Mouse (Mus musculus) ES-E14 (cell line): ENCODE results near the gene Rpl18a. TPM values are rescaled to one million over a fixed set of nuclear protein-coding genes. Genes with fewer than 3 reads are reported as not detected.
A peak's percentile ranks its signal among the peaks of the same experiment; 100 is the strongest.

Source experiments
- DNase-seq: peaks from one replicate; pipeline ENCODE4 v3.0.0-alpha.2; 2013; ENCODE audit warnings: low read depth, low spot score
- H3K27ac ChIP-seq: 2 replicates; pipeline ENCODE4 v1.5.1; 2012; ENCODE audit warnings: low read depth, mild to moderate bottlenecking, low read length, moderate library complexity, mixed read lengths; ENCODE audit not compliant: poor library complexity, insufficient read depth, severe bottlenecking
- H3K36me3 ChIP-seq: 2 replicates; pipeline ENCODE4 v1.6.1; 2012; ENCODE audit warnings: mild to moderate bottlenecking, low read length, moderate library complexity, mixed read lengths; ENCODE audit not compliant: control insufficient read depth, poor library complexity, insufficient read depth, severe bottlenecking
- H3K4me1 ChIP-seq, 2 experiments: fragments of 150-350 bp in 1 of 2; sonication (generic) in 1 of 2; 2 replicates each; pipeline ENCODE4 v1.6.1; 2012; ENCODE audit warnings: low read length in 2 of 2, mild to moderate bottlenecking in 1 of 2, mixed read lengths in 1 of 2; ENCODE audit not compliant: control insufficient read depth in 2 of 2, insufficient read depth in 2 of 2, poor library complexity in 1 of 2
- H3K4me3 ChIP-seq, 2 experiments: fragments of 150-350 bp in 1 of 2; sonication (generic) in 1 of 2; 2 replicates each; pipeline ENCODE4 v1.5.1; 2012; ENCODE audit warnings: low read length in 2 of 2, low read depth in 1 of 2, mild to moderate bottlenecking in 1 of 2, mixed read lengths in 1 of 2; ENCODE audit not compliant: insufficient read depth in 1 of 2, poor library complexity in 1 of 2, severe bottlenecking in 1 of 2
- H3K9ac ChIP-seq: 2 replicates; pipeline ENCODE4 v1.6.1; 2012; ENCODE audit warnings: low read depth, mild to moderate bottlenecking, low read length, mixed read lengths; ENCODE audit not compliant: poor library complexity, insufficient read depth, severe bottlenecking
- H3K9me3 ChIP-seq: fragments of 150-350 bp; sonication (generic); 2 replicates; pipeline ENCODE4 v1.6.1; 2012; ENCODE audit warnings: low read depth, mild to moderate bottlenecking, low read length; ENCODE audit not compliant: control insufficient read depth, insufficient read depth
- CHD2 ChIP-seq: IDR thresholded peaks from 2 replicates; pipeline ENCODE4 v1.6.1; 2014; ENCODE audit warnings: mild to moderate bottlenecking, low read depth, low read length, inconsistent platforms
- HCFC1 ChIP-seq: IDR thresholded peaks from 2 replicates; pipeline ENCODE4 v1.6.1; 2012; ENCODE audit warnings: low read length, inconsistent platforms, borderline replicate concordance; ENCODE audit not compliant: insufficient read depth
- MAFK ChIP-seq: IDR thresholded peaks from 2 replicates; pipeline ENCODE4 v1.6.1; 2014; ENCODE audit warnings: mild to moderate bottlenecking, low read depth, low read length, inconsistent platforms; ENCODE audit not compliant: insufficient read depth
- ZC3H11A ChIP-seq: IDR thresholded peaks from 2 replicates; pipeline ENCODE4 v1.6.1; 2012; ENCODE audit warnings: low read depth, mild to moderate bottlenecking, inconsistent platforms, low read length, borderline replicate concordance
- ZNF384 ChIP-seq: IDR thresholded peaks from 2 replicates; pipeline ENCODE4 v1.6.1; 2012; ENCODE audit warnings: low read depth, low read length, inconsistent platforms
- in situ Hi-C, 2 experiments: fragments of 600-800 bp; cut with MboI; formaldehyde crosslinking; loops; one replicate each; pipeline ENCODE4 v1.15.1; 2025; ENCODE audit warnings: low sequenced_read_pairs in 2 of 2, inconsistent platforms in 1 of 2; ENCODE audit not compliant: unreplicated experiment in 2 of 2
- total RNA-seq: library from RNA; depleted of rRNA; stranded (reverse); fragments of 300-350 nt; gene quantifications from 2 replicates; pipeline ENCODE4 v1.2.3, GENCODE M21; 2012

The Rpl18a gene
- total RNA-seq, 1 experiment, result 2,806 TPM

DNA sequence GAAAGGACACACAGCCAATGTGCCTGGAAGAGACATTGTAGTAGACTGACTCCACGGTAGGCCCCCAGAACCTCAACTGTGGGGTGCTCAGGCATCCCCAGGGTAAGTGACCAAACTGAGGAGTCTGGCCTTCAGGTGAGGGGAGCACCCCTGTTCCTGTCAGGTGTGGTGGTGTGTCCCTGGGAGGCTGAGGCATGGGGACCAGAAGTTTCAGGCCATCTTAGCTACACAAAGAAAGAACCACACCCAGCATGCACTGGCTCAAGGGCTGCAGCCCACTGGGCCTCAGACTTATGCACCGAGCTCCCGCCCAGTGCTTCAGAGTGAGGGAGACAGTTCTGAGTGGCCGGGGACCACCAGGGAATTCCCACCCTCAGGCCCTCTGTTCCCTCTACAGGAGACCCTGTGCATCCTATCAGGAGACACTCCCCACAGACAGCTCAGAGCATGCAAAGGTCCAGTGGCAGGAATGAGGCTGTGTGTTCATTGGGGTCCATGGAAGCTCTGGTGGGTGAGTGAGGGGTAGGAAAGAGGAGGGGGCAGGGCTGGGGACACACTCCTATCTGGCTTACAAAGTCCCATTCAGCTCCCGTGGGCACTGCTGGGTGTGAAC, 25.9 kb downstream of the Rpl18a start:
- Histone ChIP-seq H3K27ac (no peak overlapping the region), H3K9ac (peak overlapping the region; percentile 49; the same call in 1 of the 2 replicates), H3K36me3 (peaks cover 7% of the 10 kb centered on the region; the same call in 1 of the 2 replicates), H3K9me3 (no peaks in the 10 kb centered on the region), H3K4me1 (peaks cover 2 to 28% of the 10 kb centered on the region in 2 experiments), H3K4me3 (no peak overlapping the region)
- in situ Hi-C loops, result no loop called here
- TF ChIP-seq ZC3H11A (no peak), MAFK (no peak), HCFC1 (no peak), ZNF384 (no peak), CHD2 (no peak)
- DNase-seq, result no peak

DNA sequence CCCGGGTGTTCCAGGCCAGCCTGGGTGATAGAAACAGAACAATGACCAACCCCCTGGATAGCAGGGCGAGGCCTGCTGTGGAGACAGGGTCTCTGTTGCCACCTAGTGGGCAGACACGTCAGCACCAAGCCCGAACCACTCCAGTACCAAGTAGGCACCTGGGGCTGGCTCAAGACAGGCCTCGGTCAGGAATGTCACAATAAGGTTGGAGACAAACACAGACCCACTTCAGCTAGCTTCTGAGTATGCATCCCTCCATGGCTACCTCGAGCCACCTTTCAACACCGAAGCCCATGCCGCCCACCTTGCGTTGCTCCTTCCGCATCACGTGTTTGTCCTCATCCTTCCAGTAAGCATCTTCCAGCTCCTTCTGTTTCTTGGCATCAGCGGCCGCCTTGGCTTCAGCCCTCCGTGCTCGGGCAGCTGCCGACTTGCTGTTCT, 27.6 kb downstream of the Rpl18a start:
- Histone ChIP-seq H3K27ac (peak overlapping the region; percentile 14; the same call in 1 of the 2 replicates), H3K9me3 (no peaks in the 10 kb centered on the region), H3K4me1 (peaks cover 2 to 25% of the 10 kb centered on the region in 2 experiments), H3K36me3 (peaks cover 7% of the 10 kb centered on the region; the same call in 1 of the 2 replicates), H3K9ac (peak overlapping the region; percentile 27), H3K4me3 (peak overlapping the region; percentile 1 to 58; a peak in 2 of 4 replicates)
- DNase-seq, result no peak
- TF ChIP-seq HCFC1 (no peak), CHD2 (no peak), ZC3H11A (peak; percentile 47; the same call in 1 of the 2 replicates)
- in situ Hi-C loops, result no loop called here

DNA sequence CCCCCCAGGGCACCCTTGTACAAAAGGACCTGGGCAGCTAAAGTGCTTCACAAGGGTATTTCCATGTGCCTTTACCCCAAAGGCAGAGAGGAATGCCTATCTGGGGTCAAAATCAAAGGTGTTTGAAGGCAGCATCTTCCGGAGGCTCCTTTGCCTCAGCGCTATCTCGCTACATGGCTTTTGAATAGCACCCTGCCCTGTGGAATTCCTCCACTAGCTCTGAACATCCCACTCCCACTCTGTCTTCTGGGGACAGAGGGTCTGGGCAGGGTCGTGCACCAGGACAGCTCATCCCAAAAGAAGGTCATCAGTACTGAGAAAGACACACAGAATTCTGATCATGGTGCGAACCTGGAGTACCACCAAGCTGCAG, 28.0 kb downstream of the Rpl18a start:
- in situ Hi-C loops, result no loop called here
- TF ChIP-seq MAFK (no peak), ZC3H11A (no peak), HCFC1 (no peak), CHD2 (no peak), ZNF384 (no peak)

DNA sequence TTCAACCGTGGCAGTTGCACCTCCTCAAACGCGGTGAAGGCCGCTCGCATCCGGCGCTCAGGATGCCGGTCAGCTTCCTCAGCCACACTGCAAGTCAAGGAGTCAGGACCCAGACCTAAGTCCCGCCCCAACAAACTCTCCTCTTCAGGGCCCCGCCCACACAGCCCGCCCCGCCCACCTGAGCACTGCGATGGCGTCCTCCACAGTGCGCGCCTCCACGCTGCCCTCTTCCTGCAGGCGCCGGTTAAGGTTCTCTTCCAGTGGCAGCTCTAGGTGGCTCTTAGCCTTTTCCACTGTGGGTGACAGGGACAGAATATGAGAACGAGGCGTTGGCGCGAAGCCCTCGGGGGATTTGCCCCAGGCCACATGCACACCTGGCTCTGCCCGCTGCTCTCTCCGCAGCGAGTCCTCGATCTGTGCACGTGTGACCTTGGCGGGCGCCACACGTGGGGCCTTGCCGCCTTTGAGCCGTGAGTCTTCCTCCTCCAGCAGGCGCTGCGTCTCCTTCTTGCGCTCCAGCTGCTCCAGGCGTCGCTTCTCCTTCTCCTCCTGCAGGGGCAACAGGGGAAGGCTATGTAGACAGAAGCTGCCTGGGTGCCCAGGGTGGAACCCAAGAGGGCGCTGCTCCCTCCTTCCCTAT, 28.5 kb downstream of the Rpl18a start:
- Histone ChIP-seq H3K4me1 (peaks cover 0 to 28% of the 10 kb centered on the region in 2 experiments; a peak in 3 of 4 replicates), H3K4me3 (peak overlapping the region; percentile 52 to 58), H3K9ac (peak overlapping the region; percentile 59; the same call in 1 of the 2 replicates), H3K9me3 (no peaks in the 10 kb centered on the region), H3K27ac (0 out of 2 replicates have a peak overlapping the region, but pooled peaks have one; percentile 0), H3K36me3 (peaks cover 7% of the 10 kb centered on the region; the same call in 1 of the 2 replicates)
- DNase-seq, result no peak
- in situ Hi-C loops, result no loop called here
- TF ChIP-seq CHD2, result no peak

More for the DNA sequence above, 28.0 kb downstream of the Rpl18a start:
- Histone ChIP-seq H3K4me1 (peaks cover under 1 to 26% of the 10 kb centered on the region in 2 experiments), H3K9me3 (no peaks in the 10 kb centered on the region), H3K36me3 (peaks cover 7% of the 10 kb centered on the region; the same call in 1 of the 2 replicates), H3K27ac (no peak overlapping the region), H3K9ac (peak overlapping the region; percentile 59; the same call in 1 of the 2 replicates), H3K4me3 (peak overlapping the region; percentile 52 to 58; a peak in 2 of 4 replicates)
- no peak for DNase-seq
